Mouse (Mus musculus): Measurements from ENCODE around the gene Pepd.

Gene Pepd

GRCm38 (mm10) chr7:34930263-34930757, 18.1 kb downstream of the Pepd start:
- no peak for DNase-seq (ENCODE audit: low read depth, low spot score)

- DNase-seq (ENCODE audit: low read depth, low spot score), result no peak
Observed at GRCm38 (mm10) chr7:34932631-34933030, 20.5 kb downstream of the Pepd start.

- no peak for DNase-seq (ENCODE audit: low read depth, low spot score)
Observed at GRCm38 (mm10) chr7:34933142-34933541, 21.0 kb downstream of the Pepd start.

GRCm38 (mm10) chr7:34936347-34936746, 24.2 kb downstream of the Pepd start:
- DNase-seq (ENCODE audit: low read depth, low spot score), result no peak

- peak; percentile 12 for DNase-seq (ENCODE audit: low read depth, low spot score)
Observed at GRCm38 (mm10) chr7:34938636-34939261, 26.6 kb downstream of the Pepd start.

- peak; percentile 43 for DNase-seq (ENCODE audit: low read depth, low spot score)
Observed at GRCm38 (mm10) chr7:34939262-34939951, 27.2 kb downstream of the Pepd start.

- peak; percentile 49 for DNase-seq (ENCODE audit: low read depth, low spot score)
Observed at GRCm38 (mm10) chr7:34939952-34940312, 27.8 kb downstream of the Pepd start.

GRCm38 (mm10) chr7:34943581-34944123, 31.5 kb downstream of the Pepd start:
- no peak for DNase-seq (ENCODE audit: low read depth, low spot score)

GRCm38 (mm10) chr7:34946269-34946925, 34.2 kb downstream of the Pepd start:
- DNase-seq (ENCODE audit: low read depth, low spot score), result no peak

GRCm38 (mm10) chr7:34954548-34954947, 42.4 kb downstream of the Pepd start:
- no peak for DNase-seq (ENCODE audit: low read depth, low spot score)

GRCm38 (mm10) chr7:34955295-34955694, 43.1 kb downstream of the Pepd start:
- no peak for DNase-seq (ENCODE audit: low read depth, low spot score)

- no peak for DNase-seq (ENCODE audit: low read depth, low spot score)
Observed at GRCm38 (mm10) chr7:34957138-34957537, 45.0 kb downstream of the Pepd start.

GRCm38 (mm10) chr7:34963889-34964645, 51.9 kb downstream of the Pepd start:
- no peak for DNase-seq (ENCODE audit: low read depth, low spot score)

GRCm38 (mm10) chr7:34967362-34967761, 55.2 kb downstream of the Pepd start:
- no peak for DNase-seq (ENCODE audit: low read depth, low spot score)

- no peak for DNase-seq (ENCODE audit: low read depth, low spot score)
Observed at GRCm38 (mm10) chr7:34968749-34969433, 56.7 kb downstream of the Pepd start.

- peak; percentile 55 for DNase-seq (ENCODE audit: low read depth, low spot score)
Observed at GRCm38 (mm10) chr7:34971826-34972225, 59.6 kb downstream of the Pepd start.

- no peak for DNase-seq (ENCODE audit: low read depth, low spot score)
Observed at GRCm38 (mm10) chr7:34972990-34973440, 60.8 kb downstream of the Pepd start.

- no peak for DNase-seq (ENCODE audit: low read depth, low spot score)
Observed at GRCm38 (mm10) chr7:34973877-34974276, 61.7 kb downstream of the Pepd start.

- DNase-seq (ENCODE audit: low read depth, low spot score), result no peak
Observed at GRCm38 (mm10) chr7:34975913-34976312, 63.7 kb downstream of the Pepd start.

- no peak for DNase-seq (ENCODE audit: low read depth, low spot score)
Observed at GRCm38 (mm10) chr7:34977403-34977802, 65.2 kb downstream of the Pepd start.

- no peak for DNase-seq (ENCODE audit: low read depth, low spot score)
Observed at GRCm38 (mm10) chr7:34981803-34982202, 69.6 kb downstream of the Pepd start.

Measured in forelimb bud, embryonic 11.5 days (tissue).